Mouse (Mus musculus) heart, embryonic 12.5 days (tissue): ENCODE measurements around the gene Arhgef10l. TPM values are rescaled to one million over a fixed set of nuclear protein-coding genes. Genes with fewer than 3 reads are reported as not detected.

Experiments
- ATAC-seq: fragments of 200-750 bp; cut with Nextera tagmentation; 2 replicates; pipeline ENCODE4 v1.8.0; 2017; ENCODE audit warnings: moderate TSS enrichment, moderate library complexity; ENCODE audit not compliant: insufficient number of reproducible peaks, low FRiP score
- H3K27ac ChIP-seq: fragments of 300-500 bp; sonication (generic); 2 replicates; pipeline ENCODE4 v1.5.1; 2016; ENCODE audit warnings: mild to moderate bottlenecking, moderate library complexity; ENCODE audit not compliant: poor library complexity, severe bottlenecking
- H3K27me3 ChIP-seq: fragments of 300-500 bp; sonication (generic); replicated peaks from 2 replicates; pipeline ENCODE4 v1.6.1; 2016; ENCODE audit warnings: mild to moderate bottlenecking, moderate library complexity
- H3K36me3 ChIP-seq: fragments of 300-500 bp; sonication (generic); 2 replicates; pipeline ENCODE4 v1.6.1; 2016; ENCODE audit warnings: mild to moderate bottlenecking, moderate library complexity
- H3K4me1 ChIP-seq: fragments of 300-500 bp; sonication (generic); replicated peaks from 2 replicates; pipeline ENCODE4 v1.6.1; 2016; ENCODE audit warnings: mild to moderate bottlenecking
- H3K4me2 ChIP-seq: fragments of 300-500 bp; sonication (generic); 2 replicates; pipeline ENCODE4 v1.6.1; 2016; ENCODE audit warnings: mild to moderate bottlenecking, moderate library complexity
- H3K4me3 ChIP-seq: fragments of 300-500 bp; sonication (generic); 2 replicates; pipeline ENCODE4 v1.5.1; 2016; ENCODE audit warnings: mild to moderate bottlenecking
- H3K9ac ChIP-seq: fragments of 300-500 bp; sonication (generic); 2 replicates; pipeline ENCODE4 v1.6.1; 2016; ENCODE audit warnings: mild to moderate bottlenecking, moderate library complexity
- H3K9me3 ChIP-seq: fragments of 300-500 bp; sonication (generic); replicated peaks from 2 replicates; pipeline ENCODE4 v1.6.1; 2016; ENCODE audit warnings: mild to moderate bottlenecking, moderate library complexity
- WGBS: fragments of 180-500 bp; shearing (Covaris S2); methylation state at CpG from one replicate; pipeline ENCODE4 v1.1.7; 2016; 5-methylcytosine and 5-hydroxymethylcytosine counted together
- polyA plus RNA-seq: library from polyadenylated mRNA; unstranded; fragments of >200 nt; fragmentation: Nextera tagmentation; extraction: Ambion mirVana; gene quantifications from 2 replicates; pipeline ENCODE4 v1.2.1, GENCODE M21; 2016

Gene Arhgef10l
- polyA plus RNA-seq, 1 experiment from 2014 or later: 20.1 TPM

DNA sequence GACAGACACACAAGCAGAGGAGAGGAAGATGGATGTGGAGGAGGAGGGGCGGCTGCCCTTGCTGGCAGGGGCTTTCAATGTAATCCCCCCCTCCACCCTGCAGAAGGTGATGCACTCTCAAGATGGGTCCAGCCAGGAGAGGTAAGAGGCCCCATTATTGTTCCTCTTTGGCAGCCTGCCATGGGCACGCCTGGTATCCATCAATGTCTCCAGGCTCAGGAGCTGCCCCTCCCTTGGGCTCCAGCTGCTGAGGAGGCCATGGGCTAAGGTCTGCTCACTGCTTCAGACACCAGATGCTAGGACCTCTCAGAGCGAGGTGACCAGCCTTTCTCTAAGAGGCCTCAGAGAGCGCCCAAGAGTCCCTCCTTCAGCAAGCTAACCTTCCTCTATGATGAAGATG, 152.0 kb downstream of the Arhgef10l start:
- peaks cover 23% of the 10 kb centered on the region for H3K4me1 ChIP-seq
- no peak overlapping the region for H3K27ac ChIP-seq
- no peaks in the 10 kb centered on the region for H3K27me3 ChIP-seq
- peaks cover 38% of the 10 kb centered on the region for H3K36me3 ChIP-seq
- WGBS: 51% methylated on average over 4 of the region's 4 CpGs
- no peak overlapping the region for H3K4me3 ChIP-seq
- no peaks in the 10 kb centered on the region for H3K9me3 ChIP-seq
- ATAC-seq: peak; percentile 61
- no peak overlapping the region for H3K4me2 ChIP-seq
- no peak overlapping the region for H3K9ac ChIP-seq

DNA sequence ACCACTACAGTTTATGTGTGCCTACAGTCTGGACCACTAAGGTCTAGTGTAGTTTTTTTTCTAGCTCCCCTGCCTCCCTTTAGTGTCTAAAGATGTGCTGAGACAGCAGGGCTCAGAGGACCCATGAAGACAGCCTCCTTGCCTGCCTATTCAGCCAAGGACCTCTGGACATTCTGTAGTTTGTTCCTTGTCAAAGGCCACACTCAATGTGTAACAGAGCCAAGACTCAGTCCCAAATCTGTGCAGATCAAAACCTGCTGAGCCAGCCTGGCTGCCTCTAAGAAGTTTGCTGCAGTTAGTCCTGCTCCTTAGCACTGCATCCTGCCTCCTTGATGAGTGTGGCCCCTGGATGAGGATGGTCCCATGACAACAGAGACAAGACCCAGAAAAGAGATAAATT, 156.0 kb downstream of the Arhgef10l start:
- Histone ChIP-seq H3K9ac (no peak overlapping the region), H3K27ac (no peak overlapping the region), H3K4me1 (peaks cover 27% of the 10 kb centered on the region), H3K9me3 (no peaks in the 10 kb centered on the region), H3K27me3 (no peaks in the 10 kb centered on the region), H3K4me3 (no peak overlapping the region), H3K36me3 (peaks cover 4% of the 10 kb centered on the region), H3K4me2 (no peak overlapping the region)
- no peak for ATAC-seq

DNA sequence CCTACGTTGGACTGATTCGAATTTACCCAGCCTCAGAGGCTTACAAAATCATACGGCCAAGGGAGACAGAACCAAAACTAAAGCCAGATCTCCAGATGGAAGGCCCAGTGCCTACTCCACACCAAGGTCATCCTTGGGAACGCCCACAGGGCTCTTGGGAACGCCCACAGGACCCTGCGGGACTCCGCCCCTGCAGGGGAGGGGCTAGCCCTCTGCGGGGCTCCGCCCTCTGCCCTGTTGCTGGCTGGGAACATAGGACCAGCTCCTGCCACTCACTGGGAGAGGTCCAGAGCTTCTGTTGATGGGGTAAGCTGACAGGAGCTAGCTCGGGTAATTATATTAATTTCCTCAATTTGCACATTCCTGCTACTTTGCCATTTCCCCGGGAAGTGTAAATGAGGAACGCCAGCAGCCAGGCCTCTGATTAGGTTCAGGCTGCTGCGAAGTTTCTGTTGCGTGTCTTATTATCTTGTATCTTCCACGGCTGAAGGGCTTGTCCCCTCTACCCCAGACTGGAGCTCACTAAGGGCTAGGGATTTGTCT, 158.6 kb downstream of the Arhgef10l start:
- Histone ChIP-seq H3K36me3 (no peaks in the 10 kb centered on the region), H3K27ac (no peak overlapping the region), H3K9me3 (no peaks in the 10 kb centered on the region), H3K9ac (no peak overlapping the region), H3K4me2 (no peak overlapping the region), H3K27me3 (peaks cover 14% of the 10 kb centered on the region; the same call in 1 of the 2 replicates), H3K4me3 (no peak overlapping the region), H3K4me1 (peaks cover 12% of the 10 kb centered on the region; the same call in 1 of the 2 replicates)
- 29% methylated on average over 15 of the region's 15 CpGs for WGBS
- peak; percentile 25; the same call in 1 of the 2 replicates for ATAC-seq

DNA sequence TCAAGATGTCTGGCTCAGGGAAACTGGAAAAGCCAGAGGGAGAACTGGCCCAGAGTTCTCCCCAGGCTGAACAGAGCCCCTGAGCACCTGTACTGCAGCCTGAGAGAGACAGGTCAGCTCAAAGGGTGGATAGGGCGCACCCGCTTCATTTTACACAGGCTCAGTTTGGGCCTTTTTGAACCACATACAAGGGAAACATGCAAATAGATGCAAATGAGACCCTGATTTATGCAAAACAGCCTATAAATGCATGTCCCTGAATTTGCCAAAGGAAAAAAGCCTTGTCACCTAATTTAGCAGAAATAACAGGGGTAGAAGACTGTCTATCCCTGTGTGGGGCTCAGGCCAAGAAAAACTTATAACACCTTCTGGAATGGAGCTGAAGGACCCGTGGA, 160.2 kb downstream of the Arhgef10l start:
- Histone ChIP-seq H3K4me1 (peaks cover 22% of the 10 kb centered on the region), H3K9me3 (no peaks in the 10 kb centered on the region), H3K27ac (no peak overlapping the region), H3K4me2 (no peak overlapping the region), H3K36me3 (no peaks in the 10 kb centered on the region), H3K9ac (no peak overlapping the region), H3K4me3 (no peak overlapping the region), H3K27me3 (peaks cover 16% of the 10 kb centered on the region; the same call in 1 of the 2 replicates)
- ATAC-seq: no peak
- 80% methylated on average over 3 of the region's 3 CpGs for WGBS

DNA sequence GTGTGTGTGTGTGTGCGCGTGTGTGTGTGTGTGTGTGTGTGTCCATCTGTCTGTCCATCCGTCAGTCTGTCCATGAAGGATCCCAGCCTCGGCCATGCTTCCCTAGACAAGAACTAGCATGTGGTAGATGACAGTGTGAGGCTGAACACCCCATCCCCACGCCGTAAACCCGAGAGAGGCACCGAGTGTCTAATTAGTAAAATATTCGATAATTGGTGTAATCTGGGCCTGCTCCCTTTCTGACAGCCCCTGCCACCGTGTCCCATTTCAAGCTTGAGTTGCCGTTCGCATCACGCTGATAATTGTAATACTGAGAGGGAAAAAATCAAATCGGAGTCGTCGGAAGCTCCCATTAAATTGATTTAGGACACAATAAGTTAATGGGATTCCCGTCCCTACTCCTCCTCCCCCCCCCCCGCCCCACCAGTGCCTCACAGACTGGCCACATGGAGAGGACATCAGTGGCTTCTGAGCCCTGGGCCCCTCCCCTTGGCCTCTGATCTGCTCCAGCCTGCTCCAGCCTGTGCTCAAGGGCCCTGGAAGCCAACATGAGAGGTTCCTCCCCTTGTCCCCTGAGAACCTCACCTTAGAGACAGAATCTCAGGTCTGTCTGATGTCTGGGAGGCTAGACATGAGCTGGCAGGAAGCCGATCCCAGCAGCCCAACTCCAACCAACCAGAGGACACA, 160.7 kb downstream of the Arhgef10l start:
- Histone ChIP-seq H3K4me3 (no peak overlapping the region), H3K4me1 (peaks cover 23% of the 10 kb centered on the region), H3K9ac (no peak overlapping the region), H3K4me2 (no peak overlapping the region), H3K9me3 (no peaks in the 10 kb centered on the region), H3K27ac (no peak overlapping the region), H3K36me3 (no peaks in the 10 kb centered on the region), H3K27me3 (peaks cover 16% of the 10 kb centered on the region; the same call in 1 of the 2 replicates)
- ATAC-seq: no peak
- WGBS: 76% methylated on average over 19 of the region's 19 CpGs

DNA sequence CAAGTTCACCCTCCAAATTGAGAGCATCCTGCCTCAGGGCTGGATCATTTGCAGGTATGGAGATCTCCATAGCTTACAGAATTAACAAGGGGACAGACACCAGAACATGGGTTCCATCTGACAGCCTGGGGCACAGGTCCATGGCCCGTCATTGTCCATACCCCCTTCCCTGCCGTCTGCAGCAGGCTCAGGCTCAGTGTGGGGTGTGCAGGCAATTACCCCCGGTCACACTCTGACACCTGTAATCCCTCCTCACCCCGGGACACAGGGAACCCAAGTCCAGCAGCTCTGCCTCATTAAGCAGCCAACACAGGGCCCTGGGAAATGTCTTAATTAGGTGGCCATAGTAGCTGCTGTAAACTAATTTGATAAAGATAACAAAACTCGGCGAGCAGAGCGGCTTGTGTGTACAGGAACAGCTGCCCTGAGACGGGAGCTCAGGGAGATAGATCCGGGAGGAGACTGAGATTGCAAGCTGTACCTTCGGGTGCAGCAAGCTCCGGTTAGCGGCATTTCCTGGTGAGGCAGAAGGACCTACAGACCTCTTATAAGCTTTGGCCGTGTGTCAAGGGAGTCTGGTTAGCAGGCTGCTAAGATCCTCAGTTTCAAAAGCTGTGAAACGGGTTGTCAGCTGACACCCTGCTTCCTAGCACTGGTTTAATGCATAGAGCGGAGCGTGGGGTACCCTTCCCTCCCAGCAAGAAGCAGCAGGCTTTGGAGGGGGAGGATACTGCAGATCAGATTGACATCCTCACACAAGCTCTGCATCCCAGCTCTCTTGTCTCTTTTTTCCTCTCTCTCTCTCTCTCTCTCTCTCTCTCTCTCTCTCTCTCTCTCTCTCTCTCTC, 161.5 kb downstream of the Arhgef10l start:
- WGBS: 22% methylated on average over 16 of the region's 16 CpGs
- Histone ChIP-seq H3K27ac (no peak overlapping the region), H3K4me1 (peaks cover 23% of the 10 kb centered on the region), H3K36me3 (no peaks in the 10 kb centered on the region), H3K27me3 (peaks cover 16% of the 10 kb centered on the region; the same call in 1 of the 2 replicates), H3K4me2 (no peak overlapping the region), H3K9me3 (no peaks in the 10 kb centered on the region), H3K4me3 (no peak overlapping the region), H3K9ac (no peak overlapping the region)
- ATAC-seq: no peak

DNA sequence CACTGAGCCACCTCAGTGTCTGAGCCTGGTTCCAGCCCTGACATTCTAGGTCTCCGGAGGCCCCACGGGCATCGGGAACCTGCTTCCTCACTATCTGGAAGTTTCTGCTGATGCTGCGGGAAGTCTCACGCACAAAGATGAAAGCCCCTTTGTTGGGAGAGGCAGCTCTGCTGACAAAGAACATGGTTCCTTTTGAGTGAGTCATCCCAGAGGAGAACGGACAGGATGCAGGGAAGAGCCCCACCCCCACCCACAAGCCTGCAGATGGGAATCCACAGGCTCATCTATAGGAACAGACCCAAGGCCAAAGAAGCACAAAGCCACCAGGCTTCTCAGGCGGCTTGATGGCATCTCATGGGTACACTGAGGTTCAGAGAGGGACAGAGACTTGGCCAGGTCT, 165.0 kb downstream of the Arhgef10l start:
- Histone ChIP-seq H3K36me3 (no peaks in the 10 kb centered on the region), H3K4me1 (peaks cover 24% of the 10 kb centered on the region), H3K9ac (no peak overlapping the region), H3K27me3 (peaks cover 20% of the 10 kb centered on the region; the same call in 1 of the 2 replicates), H3K9me3 (no peaks in the 10 kb centered on the region), H3K4me3 (no peak overlapping the region), H3K27ac (no peak overlapping the region), H3K4me2 (no peak overlapping the region)
- ATAC-seq: no peak
- 25% methylated on average over 7 of the region's 7 CpGs for WGBS

DNA sequence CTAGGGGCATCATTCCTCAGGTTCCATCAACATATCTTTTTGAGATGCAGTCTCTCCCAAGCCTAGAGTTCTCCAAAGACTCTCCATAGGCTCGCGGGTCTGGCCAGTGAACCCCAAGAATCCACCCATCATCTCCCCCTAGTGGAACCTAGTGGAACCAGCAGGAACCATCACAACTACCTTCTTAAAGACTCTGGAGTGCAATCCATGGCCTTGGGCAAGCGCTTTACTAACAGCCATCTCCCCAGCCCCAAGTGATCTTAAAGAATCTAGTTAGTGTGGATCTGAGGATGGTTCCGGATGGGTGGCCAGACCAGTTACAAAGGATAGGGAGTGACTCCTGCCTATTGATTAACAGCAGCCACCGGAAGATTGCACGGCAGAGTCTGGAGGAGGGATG, 166.2 kb downstream of the Arhgef10l start:
- WGBS: 76% methylated on average over 6 of the region's 6 CpGs
- H3K4me3 ChIP-seq: no peak overlapping the region
- H3K9ac ChIP-seq: no peak overlapping the region
- H3K4me1 ChIP-seq: peaks cover 24% of the 10 kb centered on the region
- H3K36me3 ChIP-seq: no peaks in the 10 kb centered on the region
- no peak overlapping the region for H3K27ac ChIP-seq
- H3K9me3 ChIP-seq: no peaks in the 10 kb centered on the region
- no peak overlapping the region for H3K4me2 ChIP-seq
- peaks cover 18% of the 10 kb centered on the region; the same call in 1 of the 2 replicates for H3K27me3 ChIP-seq
- no peak for ATAC-seq

DNA sequence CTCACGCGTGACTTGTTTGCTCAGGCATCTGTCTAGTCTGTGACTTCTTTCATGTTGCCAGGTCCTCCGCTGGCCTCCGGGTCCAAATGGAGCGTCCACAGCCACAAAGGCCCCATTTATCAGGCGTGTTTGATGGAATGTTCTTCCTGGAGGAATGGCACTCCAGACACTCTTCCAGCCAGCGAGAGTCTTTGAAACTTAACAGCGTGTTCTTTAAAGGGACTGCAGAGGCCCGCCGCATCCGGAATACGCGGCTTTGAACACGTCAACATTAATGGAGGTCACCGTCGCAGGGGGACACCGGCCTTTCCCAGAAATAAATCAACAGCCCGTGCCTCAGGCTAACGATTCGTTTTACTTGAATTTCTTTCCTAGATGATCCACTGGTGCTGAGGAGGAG, 168.6 kb downstream of the Arhgef10l start:
- H3K4me2 ChIP-seq: no peak overlapping the region
- H3K36me3 ChIP-seq: no peaks in the 10 kb centered on the region
- H3K9ac ChIP-seq: no peak overlapping the region
- ATAC-seq: no peak
- no peak overlapping the region for H3K27ac ChIP-seq
- 59% methylated on average over 20 of the region's 20 CpGs for WGBS
- H3K9me3 ChIP-seq: 0 out of 2 replicates have a peak, but pooled peaks cover 2% of the 10 kb centered on the region
- no peak overlapping the region for H3K4me3 ChIP-seq
- peaks cover 12% of the 10 kb centered on the region; the same call in 1 of the 2 replicates for H3K27me3 ChIP-seq
- H3K4me1 ChIP-seq: peaks cover 19% of the 10 kb centered on the region

DNA sequence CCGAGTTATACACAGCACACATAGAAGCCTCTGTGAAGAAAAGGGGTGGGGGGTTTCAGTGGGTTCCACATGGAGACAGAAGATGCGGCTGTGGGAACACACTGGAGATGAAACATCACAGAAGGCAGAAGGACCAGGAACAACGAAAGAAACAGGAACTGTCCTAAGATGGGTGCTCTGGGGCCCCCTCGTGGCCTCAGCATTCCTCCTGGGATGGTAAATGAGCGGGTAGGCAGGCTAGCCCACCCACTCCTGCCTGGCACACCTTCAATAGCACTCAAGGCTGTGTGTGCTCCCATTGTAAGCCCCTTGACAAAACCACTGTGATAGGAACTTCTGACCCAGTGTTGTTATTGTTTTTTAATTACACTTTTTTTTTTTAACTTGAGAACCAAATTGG, 174.3 kb downstream of the Arhgef10l start:
- no peak overlapping the region for H3K4me2 ChIP-seq
- 48% methylated on average over 5 of the region's 5 CpGs for WGBS
- no peak overlapping the region for H3K9ac ChIP-seq
- H3K27me3 ChIP-seq: peaks cover 17% of the 10 kb centered on the region
- H3K36me3 ChIP-seq: no peaks in the 10 kb centered on the region
- H3K4me3 ChIP-seq: no peak overlapping the region
- H3K4me1 ChIP-seq: no peaks in the 10 kb centered on the region
- H3K9me3 ChIP-seq: 0 out of 2 replicates have a peak, but pooled peaks cover 2% of the 10 kb centered on the region
- H3K27ac ChIP-seq: no peak overlapping the region
- no peak for ATAC-seq

DNA sequence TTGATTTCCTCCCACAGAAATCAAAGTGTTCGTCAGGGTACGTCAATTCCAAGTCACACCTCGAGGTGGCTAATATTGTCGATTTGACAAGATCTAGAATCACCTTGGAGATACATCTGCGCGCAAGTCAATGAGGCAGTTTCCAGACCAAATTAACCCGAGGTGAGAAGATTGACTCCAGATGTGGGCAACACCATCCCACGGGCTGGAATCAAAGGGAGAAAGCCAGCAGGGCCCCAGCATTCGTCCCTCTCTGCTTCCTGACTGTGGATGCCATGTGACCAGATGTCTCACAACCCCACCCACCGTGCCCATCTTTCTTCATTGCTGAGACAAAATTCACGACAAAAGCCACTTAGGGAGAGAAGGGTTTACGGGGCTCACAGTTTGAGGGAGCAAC, 180.4 kb downstream of the Arhgef10l start:
- Histone ChIP-seq H3K27me3 (peaks cover 4% of the 10 kb centered on the region; the same call in 1 of the 2 replicates), H3K36me3 (no peaks in the 10 kb centered on the region), H3K4me3 (no peak overlapping the region), H3K27ac (no peak overlapping the region), H3K4me2 (no peak overlapping the region), H3K4me1 (peaks cover 5% of the 10 kb centered on the region), H3K9me3 (no peaks in the 10 kb centered on the region), H3K9ac (no peak overlapping the region)
- 58% methylated on average over 12 of the region's 12 CpGs for WGBS
- ATAC-seq: no peak
